Mouse (Mus musculus) cerebellum, adult 8-10 months (tissue): ENCODE results near the gene Cdk5rap2.
A peak's percentile ranks its signal among the peaks of the same experiment; 100 is the strongest.

Source experiments
- DNase-seq: peaks from one replicate; pipeline ENCODE4 v3.0.0; 2022

Gene Cdk5rap2

GRCm38 (mm10) chr4:70353656-70354055 lies 56.6 kb downstream of the Cdk5rap2 start:
- DNase-seq, result no peak

GRCm38 (mm10) chr4:70335444-70336144 lies 74.6 kb downstream of the Cdk5rap2 start:
- DNase-seq, result no peak

- no peak for DNase-seq
Observed at GRCm38 (mm10) chr4:70334995-70335394, 75.2 kb downstream of the Cdk5rap2 start.

GRCm38 (mm10) chr4:70332981-70333380 lies 77.3 kb downstream of the Cdk5rap2 start:
- no peak for DNase-seq

GRCm38 (mm10) chr4:70332576-70332975 lies 77.7 kb downstream of the Cdk5rap2 start:
- DNase-seq, result no peak

GRCm38 (mm10) chr4:70331181-70331580 lies 79.1 kb downstream of the Cdk5rap2 start:
- no peak for DNase-seq

- no peak for DNase-seq
Observed at GRCm38 (mm10) chr4:70328033-70328432, 82.2 kb downstream of the Cdk5rap2 start.

GRCm38 (mm10) chr4:70327436-70327835 lies 82.8 kb downstream of the Cdk5rap2 start:
- DNase-seq, result no peak

- no peak for DNase-seq
Observed at GRCm38 (mm10) chr4:70321586-70321985, 88.7 kb downstream of the Cdk5rap2 start.

GRCm38 (mm10) chr4:70312170-70312569 lies 98.1 kb downstream of the Cdk5rap2 start:
- DNase-seq, result no peak

GRCm38 (mm10) chr4:70311530-70311929 lies 98.7 kb downstream of the Cdk5rap2 start:
- DNase-seq, result peak; percentile 65

GRCm38 (mm10) chr4:70307230-70307629 lies 103.0 kb downstream of the Cdk5rap2 start:
- DNase-seq, result peak; percentile 70

GRCm38 (mm10) chr4:70303870-70304269 lies 106.4 kb downstream of the Cdk5rap2 start:
- no peak for DNase-seq

- no peak for DNase-seq
Observed at GRCm38 (mm10) chr4:70301187-70301586, 109.1 kb downstream of the Cdk5rap2 start.

- DNase-seq, result no peak
Observed at GRCm38 (mm10) chr4:70289361-70289760, 120.9 kb downstream of the Cdk5rap2 start.

GRCm38 (mm10) chr4:70283163-70283562 lies 127.1 kb downstream of the Cdk5rap2 start:
- no peak for DNase-seq

GRCm38 (mm10) chr4:70278882-70279281 lies 131.4 kb downstream of the Cdk5rap2 start:
- no peak for DNase-seq

- DNase-seq, result no peak
Observed at GRCm38 (mm10) chr4:70278057-70278456, 132.2 kb downstream of the Cdk5rap2 start.

GRCm38 (mm10) chr4:70272943-70273342 lies 137.3 kb downstream of the Cdk5rap2 start:
- DNase-seq, result no peak

GRCm38 (mm10) chr4:70272527-70272926 lies 137.7 kb downstream of the Cdk5rap2 start:
- DNase-seq, result no peak

GRCm38 (mm10) chr4:70267213-70267906 lies 142.9 kb downstream of the Cdk5rap2 start:
- DNase-seq, result no peak

GRCm38 (mm10) chr4:70265248-70265647 lies 145.0 kb downstream of the Cdk5rap2 start:
- DNase-seq, result peak; percentile 24

GRCm38 (mm10) chr4:70262850-70263249 lies 147.4 kb downstream of the Cdk5rap2 start:
- DNase-seq, result no peak

- no peak for DNase-seq
Observed at GRCm38 (mm10) chr4:70261315-70261714, 148.9 kb downstream of the Cdk5rap2 start.
